Mouse (Mus musculus) olfactory bulb, adult 2 months (tissue): Measurements from ENCODE around the gene Dct. TPM values are rescaled to one million over a fixed set of nuclear protein-coding genes. Genes with fewer than 3 reads are reported as not detected.

Experiments used
- H3K27ac ChIP-seq: fragments of 200-500 bp; 2 replicates; pipeline ENCODE4 v1.5.1; 2012; ENCODE audit warnings: low read depth, low read length; ENCODE audit not compliant: insufficient read depth
- H3K4me1 ChIP-seq: fragments of 200-500 bp; 2 replicates; pipeline ENCODE4 v1.6.1; 2012; ENCODE audit warnings: low read length; ENCODE audit not compliant: control insufficient read depth, insufficient read depth
- H3K4me3 ChIP-seq: fragments of 200-500 bp; 2 replicates; pipeline ENCODE4 v1.5.1; 2012; ENCODE audit warnings: mild to moderate bottlenecking, low read depth, low read length, moderate library complexity; ENCODE audit not compliant: insufficient read depth
- CTCF ChIP-seq: fragments of 200-500 bp; IDR thresholded peaks from 2 replicates; pipeline ENCODE4 v1.5.1; 2012; ENCODE audit warnings: low read depth, mild to moderate bottlenecking, low read length, moderate library complexity; ENCODE audit not compliant: insufficient read depth
- POLR2A ChIP-seq: fragments of 200-500 bp; IDR thresholded peaks from 2 replicates; pipeline ENCODE4 v1.6.1; 2012; ENCODE audit warnings: mild to moderate bottlenecking, low read depth, low read length, moderate library complexity; ENCODE audit not compliant: insufficient read depth
- WGBS: fragments of 180-500 bp; shearing (Covaris S2); methylation state at CpG from one replicate; pipeline ENCODE4 v1.1.7; 2018; 5-methylcytosine and 5-hydroxymethylcytosine counted together
- polyA plus RNA-seq: library from polyadenylated mRNA; stranded (reverse); fragments of >200 nt; gene quantifications from 2 replicates; pipeline ENCODE4 v1.2.4, GENCODE M21; 2012; ENCODE audit warnings: low replicate concordance; ENCODE audit not compliant: missing spikeins, insufficient read depth, insufficient read length

Dct gene
- polyA plus RNA-seq, 1 experiment: not detected

GRCm38 (mm10) chr14:118083851-118084250, 31.8 kb upstream of the Dct start:
- 93% methylated on average over 6 of the region's 6 CpGs for WGBS

DNA sequence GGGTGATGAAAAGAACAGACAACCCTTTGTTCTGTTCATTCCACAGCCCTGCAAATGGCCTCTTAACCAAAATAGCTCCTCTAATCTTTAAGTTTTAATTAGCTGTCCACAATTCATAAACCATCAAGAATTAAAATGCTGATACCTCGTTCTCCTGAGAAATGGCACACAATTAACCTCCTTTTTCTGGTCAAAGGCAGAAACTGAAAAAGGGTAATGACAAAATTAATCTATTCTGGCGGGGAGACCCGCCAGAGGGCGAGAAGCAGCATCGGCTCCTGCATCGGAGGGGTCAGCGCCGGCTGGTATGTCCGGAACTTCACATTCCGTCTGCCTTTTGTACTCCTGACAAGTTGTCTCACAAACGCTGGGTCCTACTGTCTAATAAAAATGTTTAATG, 28.6 kb upstream of the Dct start:
- H3K27ac ChIP-seq: no peak overlapping the region
- WGBS: 28% methylated on average over 11 of the region's 11 CpGs
- no peak overlapping the region for H3K4me3 ChIP-seq
- TF ChIP-seq POLR2A (no peak), CTCF (no peak)
- H3K4me1 ChIP-seq: no peaks in the 10 kb centered on the region

More at GRCm38 (mm10) chr14:118083851-118084250, 31.8 kb upstream of the Dct start:
- no peak overlapping the region for H3K4me3 ChIP-seq
- no peaks in the 10 kb centered on the region for H3K4me1 ChIP-seq
- TF ChIP-seq CTCF (no peak), POLR2A (no peak)
- H3K27ac ChIP-seq: no peak overlapping the region

- Histone ChIP-seq H3K4me1 (no peaks in the 10 kb centered on the region), H3K4me3 (no peak overlapping the region), H3K27ac (no peak overlapping the region)
- WGBS: 55% methylated on average over 12 of the region's 12 CpGs
- TF ChIP-seq CTCF (no peak), POLR2A (no peak)
Measured at GRCm38 (mm10) chr14:118070100-118070499, 18.1 kb upstream of the Dct start.

DNA sequence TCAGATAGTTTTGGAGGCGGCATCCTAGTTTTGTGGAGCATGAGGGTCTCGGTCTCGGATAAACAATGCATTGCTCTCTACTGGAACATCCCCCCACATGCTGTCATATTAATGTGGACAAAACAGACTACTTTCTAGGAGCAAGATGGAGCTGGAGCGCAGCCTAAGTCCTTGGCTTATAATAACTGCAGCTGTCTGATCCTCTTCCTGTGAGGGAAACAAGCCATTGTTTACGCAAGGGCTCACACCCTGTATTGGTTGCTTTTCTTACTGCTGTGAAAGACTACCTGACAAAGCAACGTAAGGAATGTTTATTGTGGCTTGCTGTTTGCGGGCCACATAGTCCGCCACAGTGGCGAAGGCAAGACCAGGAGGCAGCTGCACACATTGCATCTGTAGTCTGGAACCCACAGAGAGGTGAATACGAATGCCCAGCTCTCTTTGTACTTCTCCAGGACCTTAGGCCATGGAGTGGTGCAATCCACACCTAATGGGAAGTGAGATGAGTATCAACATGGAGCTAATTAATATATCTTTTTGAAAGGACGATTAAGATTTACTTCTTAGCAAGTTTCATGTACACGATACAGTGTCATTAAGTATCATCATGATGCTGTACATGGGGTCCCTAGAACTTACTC, 17.5 kb upstream of the Dct start:
- H3K4me1 ChIP-seq: no peaks in the 10 kb centered on the region
- H3K27ac ChIP-seq: no peak overlapping the region

GRCm38 (mm10) chr14:118061766-118062432, 9.9 kb upstream of the Dct start:
- 84% methylated on average over 7 of the region's 7 CpGs for WGBS
- no peak for TF ChIP-seq CTCF
- TF ChIP-seq POLR2A: no peak
- Histone ChIP-seq H3K27ac (no peak overlapping the region), H3K4me3 (no peak overlapping the region), H3K4me1 (no peaks in the 10 kb centered on the region)

More for the DNA sequence above, 17.5 kb upstream of the Dct start:
- H3K4me3 ChIP-seq: no peak overlapping the region
- TF ChIP-seq CTCF: no peak
- no peak for TF ChIP-seq POLR2A
- WGBS: 84% methylated on average over 12 of the region's 12 CpGs

- TF ChIP-seq POLR2A (no peak), CTCF (no peak)
- H3K4me3 ChIP-seq: no peak overlapping the region
- no peak overlapping the region for H3K27ac ChIP-seq
- no peaks in the 10 kb centered on the region for H3K4me1 ChIP-seq
- WGBS: 86% methylated on average over 4 of the region's 4 CpGs
Measured at GRCm38 (mm10) chr14:118058581-118058886, 6.5 kb upstream of the Dct start.

DNA sequence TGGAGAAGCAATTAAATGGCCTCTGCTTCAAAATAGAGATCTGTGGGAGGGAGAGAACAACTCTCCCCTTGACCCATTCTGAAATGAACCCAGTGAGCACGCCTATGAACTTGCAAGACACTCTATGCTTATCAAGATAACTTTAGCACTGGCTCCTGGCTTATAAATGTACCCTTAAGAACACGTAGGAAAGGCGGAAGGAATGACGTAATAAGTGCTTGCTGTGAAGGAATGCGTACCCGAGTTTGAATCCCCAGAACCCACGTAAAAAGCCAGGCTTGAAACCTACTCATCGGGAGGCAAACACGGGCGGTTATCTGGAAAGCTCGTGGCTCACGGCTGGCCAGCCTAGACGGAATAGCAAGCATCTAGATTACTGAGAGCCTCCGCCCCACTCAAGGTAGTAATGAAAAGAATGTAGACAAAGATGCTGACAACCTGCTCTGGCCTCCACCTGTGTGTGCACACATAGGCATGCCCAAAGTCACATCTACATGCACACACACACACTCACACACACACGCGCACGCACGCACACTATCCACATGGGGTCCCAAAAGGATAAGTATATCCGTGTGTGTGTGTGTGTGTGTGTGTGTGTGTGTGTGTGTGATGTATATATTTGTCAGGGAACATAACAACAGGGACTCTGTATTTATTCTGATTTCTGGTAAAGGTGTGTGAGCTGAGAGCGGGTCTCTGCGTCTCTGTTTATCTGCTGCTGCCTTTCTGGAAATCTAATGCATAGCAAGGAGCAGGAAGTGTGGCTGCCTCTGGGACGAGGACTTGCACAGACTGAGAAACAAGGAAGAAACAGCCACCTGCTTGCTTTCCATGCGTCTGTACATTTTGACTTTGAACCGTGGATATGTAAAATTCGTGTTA, 5.9 kb upstream of the Dct start:
- no peak for TF ChIP-seq POLR2A
- no peak for TF ChIP-seq CTCF
- 92% methylated on average over 25 of the region's 25 CpGs for WGBS
- Histone ChIP-seq H3K27ac (no peak overlapping the region), H3K4me3 (no peak overlapping the region), H3K4me1 (no peaks in the 10 kb centered on the region)

- H3K27ac ChIP-seq: no peak overlapping the region
- WGBS: 55% methylated on average over 11 of the region's 11 CpGs
- no peak for TF ChIP-seq POLR2A
- no peak for TF ChIP-seq CTCF
- 0 out of 2 replicates have a peak, but pooled peaks cover 4% of the 10 kb centered on the region for H3K4me1 ChIP-seq
- H3K4me3 ChIP-seq: no peak overlapping the region
Measured at GRCm38 (mm10) chr14:118052770-118053169, 726 bp upstream of the Dct start.

- H3K4me1 ChIP-seq: 0 out of 2 replicates have a peak, but pooled peaks cover 4% of the 10 kb centered on the region
- H3K4me3 ChIP-seq: no peak overlapping the region
- TF ChIP-seq POLR2A: no peak
- TF ChIP-seq CTCF: no peak
- 79% methylated on average over 11 of the region's 11 CpGs for WGBS
- H3K27ac ChIP-seq: no peak overlapping the region
Measured at GRCm38 (mm10) chr14:118051396-118051795, 648 bp downstream of the Dct start.
